Mouse (Mus musculus): ENCODE results near the gene Smim4.

Gene Smim4

DNA sequence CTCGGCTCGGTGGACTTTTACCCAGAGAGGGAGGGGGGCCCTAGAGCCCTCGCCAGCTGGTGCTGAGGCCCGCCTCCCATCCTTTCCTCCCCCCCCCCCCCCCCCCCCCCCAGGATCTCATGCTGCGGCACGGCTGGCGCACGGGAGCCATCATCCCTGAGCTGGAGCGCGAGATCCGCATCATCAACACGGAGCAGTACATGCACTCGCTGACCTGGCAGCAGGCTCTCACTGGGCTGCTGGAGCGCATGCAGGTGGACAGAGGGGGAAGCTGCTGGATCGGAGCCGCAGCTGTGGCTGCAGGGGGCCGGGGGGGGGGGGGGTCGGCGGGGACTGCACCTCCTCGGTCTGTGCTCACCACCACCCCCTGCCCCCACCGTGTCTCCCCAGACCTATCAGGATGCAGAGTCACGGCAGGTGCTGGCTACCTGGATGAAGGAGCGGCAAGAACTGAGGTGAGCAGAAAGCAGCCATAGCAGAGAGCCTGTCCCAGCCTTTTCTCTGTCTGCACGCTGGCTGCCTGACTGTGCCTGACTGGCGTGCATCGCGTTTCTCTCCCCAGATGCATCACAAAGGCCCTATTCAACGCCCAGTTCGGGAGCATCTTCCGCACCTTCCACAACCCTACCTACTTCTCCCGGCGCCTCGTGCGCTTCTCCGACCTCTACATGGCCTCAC lies 9.6 kb upstream of the Smim4 start:
- no peak for DNase-seq (ENCODE audit: low spot score)

DNA sequence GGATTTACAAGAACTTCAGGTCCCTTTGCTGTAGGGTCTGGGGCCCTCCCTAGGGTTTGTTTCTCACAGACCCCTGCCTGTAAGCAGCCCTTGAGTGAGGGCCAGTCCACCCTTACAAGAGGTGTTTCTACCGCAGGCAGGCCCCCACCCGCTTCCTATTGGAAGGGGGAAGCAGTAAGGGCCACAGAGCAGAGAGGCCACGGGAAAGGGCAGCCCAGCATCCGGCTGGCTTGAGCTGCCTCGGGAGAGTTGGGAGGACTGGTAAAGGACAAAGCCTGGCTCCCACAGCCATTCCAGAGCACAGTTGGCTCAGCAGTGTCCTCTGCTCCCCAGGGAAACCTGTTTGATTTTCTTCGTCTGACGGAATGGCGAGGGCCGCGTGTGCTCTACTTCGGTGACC lies 9.0 kb upstream of the Smim4 start:
- DNase-seq (ENCODE audit: low spot score), result no peak

DNA sequence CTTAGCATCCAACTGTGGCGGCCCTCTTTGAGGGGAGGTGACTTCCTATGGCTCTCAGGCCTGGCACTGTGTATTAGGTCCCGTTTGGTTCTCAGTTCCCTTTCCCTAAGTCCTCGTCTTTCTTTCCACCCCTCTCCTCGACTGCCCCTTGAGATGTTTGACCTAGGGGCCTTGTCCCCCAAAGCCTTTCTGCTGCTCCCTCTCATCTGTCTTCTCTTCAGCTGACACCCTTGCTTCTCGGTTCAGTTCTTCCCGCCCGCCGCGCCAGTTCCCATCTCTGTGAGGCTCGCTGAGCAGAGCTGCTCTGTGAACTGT lies 8.5 kb upstream of the Smim4 start:
- no peak for DNase-seq (ENCODE audit: low spot score)

DNA sequence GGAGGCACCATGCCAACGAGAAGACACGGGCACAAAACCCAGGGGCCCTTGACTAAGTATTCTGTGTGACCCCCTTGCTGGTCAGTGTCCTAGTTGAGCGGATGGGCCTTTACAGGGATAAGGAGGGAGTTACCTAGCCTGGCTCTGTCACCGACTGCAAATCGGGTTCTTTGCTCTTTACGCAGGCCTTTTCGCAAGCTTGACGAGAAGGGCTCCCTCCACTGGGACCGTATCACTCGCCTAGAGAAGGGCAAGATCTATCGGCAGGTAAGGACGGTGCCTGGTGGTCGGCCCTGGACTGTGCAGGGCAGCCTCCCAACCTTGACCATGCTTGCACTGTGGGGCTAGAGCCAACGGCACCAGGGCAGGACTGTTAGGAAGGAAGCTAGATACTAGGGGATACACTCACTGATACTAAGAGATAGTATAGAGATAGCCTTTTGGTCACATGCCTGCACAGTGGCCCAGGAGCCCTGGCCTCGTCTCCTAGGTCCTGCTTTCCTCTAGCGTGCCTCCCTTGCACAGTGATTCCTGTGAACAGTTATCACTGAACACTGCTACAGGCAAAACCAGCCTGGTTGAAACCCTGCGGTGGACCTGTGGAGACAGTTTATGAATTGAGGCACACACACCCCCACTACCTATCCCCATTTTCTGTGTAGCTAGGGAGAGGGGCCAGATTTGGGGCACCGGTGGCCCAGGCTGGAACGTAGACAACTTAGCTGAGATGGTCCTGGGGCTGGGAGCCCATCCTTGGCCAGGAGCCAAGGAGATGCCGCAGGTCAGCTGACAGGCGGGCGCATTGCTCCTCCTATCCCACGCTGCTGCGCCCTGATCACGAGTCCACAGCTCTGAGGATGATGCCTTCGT lies 7.9 kb upstream of the Smim4 start:
- DNase-seq (ENCODE audit: low spot score), result no peak

DNA sequence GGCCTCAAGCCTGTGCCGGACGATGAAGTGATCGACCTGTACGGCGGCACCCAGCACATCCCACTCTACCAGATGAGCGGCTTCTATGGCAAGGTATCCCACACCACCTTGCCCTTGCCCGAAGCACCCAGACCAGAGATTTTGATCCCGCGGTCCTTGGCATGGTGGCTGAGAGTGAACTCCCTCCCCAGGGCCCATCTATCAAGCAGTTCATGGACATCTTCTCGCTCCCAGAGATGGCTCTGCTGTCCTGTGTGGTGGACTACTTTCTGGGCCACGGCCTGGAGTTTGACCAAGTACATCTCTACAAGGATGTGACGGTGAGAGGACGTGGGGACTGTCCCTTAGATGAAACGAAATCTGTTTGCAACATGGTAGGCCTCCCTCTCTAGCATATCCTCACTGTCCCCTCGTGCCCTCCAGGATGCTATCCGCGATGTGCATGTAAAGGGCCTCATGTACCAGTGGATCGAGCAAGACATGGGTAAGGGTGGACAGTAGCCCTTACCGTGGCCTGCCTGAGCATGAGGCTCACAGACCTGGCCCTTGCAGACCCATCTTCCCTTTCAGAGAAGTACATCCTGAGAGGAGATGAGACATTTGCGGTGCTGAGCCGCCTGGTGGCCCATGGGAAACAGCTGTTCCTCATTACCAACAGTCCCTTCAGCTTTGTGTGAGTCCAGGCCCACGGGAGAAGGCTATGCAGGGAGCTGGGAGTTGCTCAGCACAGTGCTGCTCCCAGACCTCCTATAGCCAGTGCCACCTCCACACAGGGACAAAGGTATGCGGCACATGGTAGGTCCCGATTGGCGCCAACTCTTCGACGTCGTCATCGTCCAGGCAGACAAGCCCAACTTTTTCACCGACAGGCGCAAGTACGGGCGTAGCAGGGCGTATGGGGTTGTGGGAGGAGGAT lies 7.0 kb upstream of the Smim4 start:
- no peak for DNase-seq (ENCODE audit: low spot score)

DNA sequence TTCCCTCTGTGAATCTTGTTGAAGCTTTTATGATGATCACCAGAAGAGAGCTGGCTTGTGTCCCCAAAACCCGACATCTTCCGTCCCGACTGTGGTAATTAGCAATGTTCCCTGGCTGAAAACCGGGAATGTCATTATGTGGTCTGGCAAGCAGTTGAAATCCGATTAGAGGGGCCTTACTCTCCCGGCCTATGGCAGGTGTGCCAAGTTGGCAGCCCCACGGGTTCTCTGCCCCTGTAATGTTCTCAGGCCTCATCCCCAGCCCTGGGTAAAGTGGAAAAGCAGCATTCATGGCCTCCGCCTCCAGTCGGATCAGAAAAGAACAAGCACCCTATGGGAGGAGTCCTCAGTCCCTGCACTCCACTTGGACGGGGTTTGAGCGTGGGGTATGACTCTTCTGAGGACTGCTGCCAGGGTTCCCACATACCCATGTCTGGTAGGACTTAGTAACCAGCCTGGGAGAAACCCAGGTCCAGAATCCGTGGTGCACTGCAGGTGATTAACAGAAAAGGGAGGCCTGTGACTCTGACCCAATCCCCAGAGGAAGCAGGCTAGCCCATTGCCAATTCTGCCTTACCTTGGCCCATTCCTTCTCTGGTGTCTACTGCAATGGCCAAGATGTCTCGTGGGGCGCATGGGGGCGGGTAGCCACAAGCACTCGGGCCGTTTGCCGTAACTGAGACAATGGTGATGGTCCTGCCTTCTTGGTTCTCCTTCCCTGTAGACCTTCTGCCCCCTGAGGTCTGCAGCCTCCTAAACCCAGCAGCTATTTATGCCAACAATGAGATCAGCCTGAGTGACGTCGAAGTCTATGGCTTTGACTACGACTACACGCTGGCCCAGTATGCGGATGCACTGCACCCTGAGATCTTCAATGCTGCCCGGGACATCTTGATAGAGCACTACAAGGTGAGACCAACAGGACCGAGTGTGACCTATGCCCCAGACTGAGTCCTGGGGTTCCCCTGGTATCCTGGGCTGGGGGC lies 5.6 kb upstream of the Smim4 start:
- DNase-seq (ENCODE audit: low spot score), result no peak

DNA sequence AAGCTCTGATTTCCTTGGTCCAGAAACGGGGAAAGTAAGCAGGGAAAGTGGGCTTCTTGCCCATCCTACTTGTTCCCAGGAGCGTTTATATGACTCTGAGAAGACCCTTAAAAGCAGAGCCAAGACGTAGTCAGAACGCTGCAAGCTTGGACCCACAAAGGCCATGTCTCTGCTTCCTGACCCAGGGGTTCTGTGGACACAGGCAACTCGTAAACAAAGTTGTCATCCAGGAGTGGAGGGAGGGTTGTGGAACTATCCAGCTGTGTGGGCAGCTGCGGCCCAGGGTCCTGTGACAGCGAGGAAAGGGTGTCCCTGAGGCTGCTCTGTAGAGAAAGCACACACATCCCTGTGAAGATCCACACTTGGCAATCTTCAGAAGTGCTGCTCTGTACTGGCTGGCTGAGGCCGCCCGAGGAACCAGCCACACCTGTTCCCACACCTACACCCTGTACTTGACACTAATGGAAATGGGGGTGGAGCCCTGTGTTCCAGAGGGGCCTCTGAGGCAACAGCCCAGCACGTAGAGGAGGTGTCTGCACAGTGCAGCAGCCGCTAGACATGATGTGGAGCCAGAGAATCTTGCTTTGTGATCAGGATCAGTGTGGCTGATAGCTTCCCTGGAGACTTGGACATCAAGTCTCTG lies 4.4 kb upstream of the Smim4 start:
- DNase-seq (ENCODE audit: low spot score), result no peak

DNA sequence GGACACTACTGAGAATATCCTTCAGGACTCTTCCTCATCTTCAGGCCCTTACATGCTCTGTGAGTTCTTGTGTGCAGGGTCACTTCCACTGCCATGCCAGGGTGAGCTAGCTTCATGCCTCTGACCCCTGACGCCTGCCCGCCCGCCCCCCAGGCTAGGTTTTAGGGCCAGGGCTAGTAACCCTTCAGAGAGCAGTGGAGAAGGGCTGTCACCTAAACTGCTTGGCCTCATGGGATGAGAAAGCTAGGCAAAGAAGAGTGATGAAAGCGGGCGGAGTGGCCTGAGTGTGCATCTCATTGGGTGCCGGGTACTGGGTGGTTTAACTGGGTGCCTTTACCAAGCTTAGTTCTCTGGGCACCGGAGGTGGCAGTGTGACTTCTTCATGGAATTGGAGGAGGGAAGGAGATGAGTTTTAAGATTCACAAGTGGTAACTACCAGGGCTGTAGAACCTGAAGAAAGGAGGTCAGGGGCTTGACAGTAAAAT lies 3.8 kb upstream of the Smim4 start:
- DNase-seq (ENCODE audit: low spot score), result no peak

DNA sequence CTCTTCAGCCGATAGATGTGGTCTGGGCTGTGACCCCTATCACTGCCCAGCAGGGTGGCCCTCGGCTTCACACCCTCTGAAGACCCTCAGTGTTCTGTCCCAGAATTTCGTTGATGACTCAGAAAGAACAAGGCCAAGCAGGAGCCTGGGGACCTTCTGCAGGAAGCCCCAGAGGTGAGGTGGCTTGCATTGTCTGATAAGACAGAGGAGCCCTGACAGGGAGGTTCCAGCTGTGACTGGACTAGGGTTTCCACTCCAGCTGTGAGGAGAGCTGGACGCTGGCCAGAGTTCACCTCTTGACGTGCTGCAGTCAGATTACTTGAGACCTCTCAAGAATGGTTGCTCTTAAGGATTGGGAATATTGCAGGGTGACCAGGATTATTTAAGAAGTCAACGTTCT lies 3.3 kb upstream of the Smim4 start:
- DNase-seq (ENCODE audit: low spot score), result no peak

DNA sequence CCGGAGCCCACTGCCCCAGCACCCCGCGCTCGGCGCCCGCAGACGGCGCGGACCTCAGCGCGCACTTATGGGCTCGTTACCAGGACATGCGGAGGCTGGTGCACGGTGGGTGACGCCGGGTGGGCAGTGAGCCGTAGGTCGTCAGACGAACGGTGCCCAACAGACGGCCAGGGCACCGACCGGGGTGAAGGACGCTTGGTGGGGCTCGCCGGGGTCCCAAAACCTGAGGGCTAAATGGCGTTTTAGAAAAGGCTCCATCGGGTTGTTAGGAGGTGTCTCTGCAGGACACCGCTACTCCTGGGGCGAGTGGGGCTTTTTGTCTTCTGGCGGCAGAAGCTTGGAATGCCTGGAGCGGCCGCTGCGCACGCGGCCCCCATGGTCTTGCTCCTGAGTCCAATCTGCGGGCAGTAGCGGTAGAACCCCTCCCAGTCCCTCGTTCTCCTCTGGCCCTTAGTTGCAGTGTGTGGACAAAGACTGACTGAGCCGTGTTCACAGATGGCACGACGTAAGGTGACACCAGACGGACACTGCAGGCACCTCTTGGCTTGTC lies 2.6 kb upstream of the Smim4 start:
- DNase-seq (ENCODE audit: low spot score), result no peak

DNA sequence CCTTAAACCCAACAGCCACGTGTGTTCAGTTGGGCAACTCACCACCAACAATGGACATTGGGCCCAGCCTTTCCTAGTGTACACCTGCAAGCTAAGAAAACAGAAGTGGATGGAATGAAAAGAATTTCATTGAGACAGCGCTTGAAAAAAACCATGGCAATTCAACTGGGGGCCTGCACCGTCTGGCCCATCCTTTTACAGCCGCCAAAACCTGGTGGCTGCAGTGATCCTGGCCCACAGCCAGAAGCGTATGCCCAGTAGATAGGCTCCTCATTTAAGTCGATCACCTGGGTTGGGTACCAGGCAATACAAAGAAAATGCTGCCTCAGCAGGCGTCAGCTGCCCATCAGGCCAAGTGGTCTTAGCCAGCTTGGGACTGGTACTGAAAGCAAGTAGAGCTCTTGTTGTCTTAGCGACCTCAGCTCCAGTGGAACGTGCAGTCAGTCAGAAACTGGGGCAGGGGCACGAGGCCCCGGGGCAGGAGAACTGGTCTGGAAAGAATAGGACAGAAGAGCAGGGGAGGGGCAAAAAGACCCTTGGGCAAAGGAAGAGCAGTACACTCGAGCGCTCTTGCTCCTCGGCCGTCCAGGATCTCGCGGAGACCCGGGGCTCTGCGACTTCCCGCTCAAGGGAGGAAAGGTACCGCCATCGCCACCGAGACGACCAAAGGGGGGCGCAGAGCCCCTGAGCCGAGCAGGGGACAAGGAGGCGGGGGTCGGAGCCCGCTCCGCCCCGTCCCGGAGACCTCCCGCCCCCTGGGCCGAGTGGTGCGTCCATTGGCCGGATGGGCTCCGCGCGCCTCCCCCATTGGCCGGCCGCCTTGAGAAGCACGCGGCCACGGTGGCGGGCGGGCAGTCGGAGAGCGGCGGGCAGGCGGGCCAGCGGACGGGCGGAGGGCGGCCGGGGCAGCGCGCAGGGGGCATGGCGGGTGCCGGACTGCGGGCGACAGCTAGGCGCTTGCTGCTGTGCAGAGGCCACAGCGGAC lies 1.8 kb upstream of the Smim4 start, which contains the start of gene Nt5dc2:
Gene Nt5dc2 (plus strand): TSS at position 818 of the 985 bp plus-strand sequence.
- peak; percentile 88 for DNase-seq (ENCODE audit: low spot score)

DNA sequence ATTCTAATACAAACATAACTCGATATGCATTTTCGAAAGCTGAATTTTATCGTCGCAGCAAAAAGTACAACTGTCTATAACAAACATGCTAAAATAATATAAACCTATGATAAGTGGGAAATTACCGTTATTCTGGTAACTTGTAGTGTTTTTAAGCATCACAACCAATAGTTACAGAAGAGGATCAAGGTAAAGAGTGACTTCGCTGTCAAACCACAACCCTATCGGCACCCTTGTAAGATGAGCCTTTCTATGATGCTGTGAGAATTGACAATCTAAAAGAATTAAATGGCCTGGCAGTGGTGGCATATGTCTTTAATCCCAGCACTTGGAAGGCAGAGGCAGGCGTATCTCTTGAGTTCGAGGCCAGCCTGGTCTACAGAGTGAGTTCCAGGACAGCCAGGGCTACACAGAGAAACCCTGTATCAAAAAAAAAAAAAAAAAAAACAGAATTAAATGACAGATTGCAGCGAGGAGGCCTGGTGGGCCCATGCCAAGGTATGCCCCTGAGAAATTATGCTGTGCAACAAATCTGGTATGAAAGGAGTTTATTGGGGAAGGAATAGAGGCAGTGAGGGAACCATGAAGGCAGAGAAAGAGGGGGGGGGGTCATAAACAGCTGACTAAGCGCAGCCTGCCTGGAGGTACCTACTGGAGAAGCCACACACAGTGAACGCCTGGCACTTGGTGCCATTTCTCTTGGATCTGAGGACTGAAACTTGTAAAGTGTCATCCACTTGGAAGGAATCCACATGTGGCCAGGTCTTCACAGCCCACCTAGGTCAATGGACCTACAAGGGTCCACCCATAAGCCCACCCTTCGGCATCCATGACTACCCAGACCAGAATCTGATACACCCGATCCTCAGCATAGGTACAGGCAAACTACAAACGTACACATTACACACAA lies 825 bp upstream of the Smim4 start:
- no peak for DNase-seq (ENCODE audit: low spot score)

DNA sequence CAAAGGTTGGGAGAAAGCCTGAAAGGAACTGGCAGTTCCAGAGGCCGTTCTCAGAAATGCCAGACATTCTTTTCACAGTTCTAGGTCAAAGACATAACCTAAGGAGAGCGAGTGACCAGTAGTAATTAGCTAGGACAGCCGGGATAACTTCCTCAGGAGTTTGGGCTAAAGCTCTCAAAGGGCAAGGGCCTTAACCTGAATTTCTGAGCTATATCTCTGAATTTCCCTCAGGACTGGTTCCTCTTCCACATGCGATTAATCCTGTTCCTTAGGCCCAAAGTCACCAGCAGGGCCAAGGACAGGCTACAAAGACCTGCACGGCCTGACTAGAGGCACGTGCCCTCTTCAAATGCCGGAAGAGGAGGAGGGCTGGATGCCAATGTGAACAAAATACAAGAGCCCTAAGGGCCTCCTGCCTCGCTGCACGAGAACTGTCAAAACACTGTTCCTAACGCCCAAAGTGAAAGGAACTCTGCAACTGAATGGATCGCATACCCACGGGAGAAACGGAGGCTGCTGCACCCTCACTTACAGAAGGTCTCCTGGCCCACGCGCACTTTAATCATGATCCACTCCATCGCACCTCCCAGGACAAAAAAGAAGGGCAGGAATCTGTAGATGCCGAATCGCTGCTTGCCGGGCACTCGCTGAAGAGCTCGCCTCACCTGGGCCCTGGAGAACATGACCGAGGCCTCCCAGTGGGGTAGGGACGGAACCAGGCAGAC lies 493 bp downstream of the Smim4 start:
- peak; percentile 55 for DNase-seq (ENCODE audit: low spot score)

DNA sequence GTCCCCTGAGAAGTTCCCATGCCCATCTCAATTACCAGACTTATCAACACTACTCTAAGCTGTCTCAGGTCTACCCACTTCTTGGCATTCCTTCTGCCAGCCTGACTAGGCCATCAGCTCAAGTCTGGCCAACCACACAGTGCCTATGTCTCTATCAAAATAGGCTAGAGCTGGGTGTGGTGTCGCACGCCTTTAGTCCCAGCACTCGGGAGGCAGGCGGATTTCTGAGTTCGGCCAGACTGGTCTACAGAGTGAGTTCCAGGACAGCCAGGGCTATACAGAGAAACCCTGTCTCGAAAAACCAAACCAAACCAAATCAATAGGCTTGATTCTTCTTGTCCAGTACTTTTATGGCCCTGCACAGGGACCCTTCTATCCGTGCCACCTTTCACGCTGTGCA lies 1.9 kb downstream of the Smim4 start:
- DNase-seq (ENCODE audit: low spot score), result no peak

DNA sequence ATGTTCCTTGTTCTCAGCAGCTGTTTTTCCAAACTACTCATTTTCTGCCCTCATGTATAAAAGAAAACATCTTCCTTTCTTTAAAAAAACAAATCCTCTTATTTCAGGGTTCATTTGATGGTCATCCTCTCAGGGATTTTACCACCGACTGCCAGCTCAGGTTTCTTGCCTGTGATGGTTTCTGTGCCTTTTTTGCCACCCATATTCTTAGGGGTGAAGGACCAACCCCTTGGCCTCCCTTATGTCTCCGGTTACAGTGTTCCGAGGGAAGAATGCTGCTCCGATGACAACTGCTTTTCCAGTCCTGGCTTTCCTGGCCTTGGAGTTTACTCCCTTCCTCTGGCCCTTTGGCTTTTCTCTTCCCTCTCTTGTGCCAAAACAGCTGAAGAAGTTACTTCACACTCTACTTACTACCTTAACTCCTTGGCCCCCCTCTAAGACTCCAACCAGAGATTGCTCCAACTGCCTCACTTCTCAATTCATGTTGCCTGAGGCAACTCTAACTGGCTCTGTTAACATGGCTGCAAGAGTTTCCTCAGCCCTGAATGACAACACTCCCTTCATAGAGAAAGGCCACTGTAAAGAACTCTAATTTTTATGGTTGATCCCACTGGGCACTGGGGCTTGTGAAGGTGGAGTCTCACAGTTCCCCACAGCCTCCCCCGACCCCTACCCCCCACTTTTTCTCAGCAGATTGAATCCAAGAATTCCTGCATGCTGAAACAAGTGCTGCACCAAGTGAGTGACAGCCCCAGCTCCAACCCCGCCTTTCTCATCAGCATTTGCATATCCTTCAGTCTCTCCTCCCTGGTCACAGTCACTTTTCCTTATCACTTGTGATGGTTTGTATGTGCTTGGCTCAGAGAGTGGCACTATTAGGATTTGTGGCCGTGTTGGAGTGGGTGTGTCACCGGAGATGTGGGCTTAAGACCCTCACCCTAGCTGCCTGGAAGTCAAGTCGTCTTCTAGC lies 3.4 kb downstream of the Smim4 start:
- DNase-seq (ENCODE audit: low spot score), result no peak

DNA sequence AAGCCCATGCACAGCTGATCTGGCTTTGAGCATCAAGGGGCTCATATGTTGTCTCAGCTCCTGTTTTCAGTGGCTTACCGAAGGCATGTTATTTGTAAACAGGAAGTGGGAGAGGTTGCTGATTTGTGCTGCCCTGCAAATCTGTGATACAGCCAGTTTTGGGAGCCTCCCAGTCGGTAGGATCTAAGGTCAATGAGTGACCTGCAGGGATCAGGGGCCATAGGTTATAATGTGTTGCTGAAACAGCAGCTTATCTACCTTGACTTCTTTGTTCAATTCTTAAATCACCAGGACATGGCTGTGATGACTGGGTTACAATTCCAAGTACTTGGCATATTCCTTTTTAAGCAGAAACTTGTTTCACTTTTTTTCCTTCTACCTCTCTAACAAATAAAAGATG lies 13.2 kb downstream of the Smim4 start:
- DNase-seq (ENCODE audit: low spot score), result no peak
